Mouse (Mus musculus) thymus, adult 2 months (tissue): Measurements from ENCODE around the gene Pcolce.

Source experiments
- CTCF ChIP-seq: fragments of 200-500 bp; IDR thresholded peaks from 2 replicates; pipeline ENCODE4 v1.5.1; 2012; ENCODE audit warnings: mild to moderate bottlenecking, control low read depth, low read length, moderate library complexity, borderline replicate concordance; ENCODE audit not compliant: control insufficient read depth, poor library complexity, insufficient read depth; ENCODE audit errors: extremely low read depth
- POLR2A ChIP-seq: fragments of 200-500 bp; IDR thresholded peaks from 2 replicates; pipeline ENCODE4 v1.6.1; 2012; ENCODE audit warnings: mild to moderate bottlenecking, low read length, control low read depth, moderate library complexity; ENCODE audit not compliant: control insufficient read depth, poor library complexity, insufficient read depth; ENCODE audit errors: extremely low read depth

- TF ChIP-seq POLR2A, result peak; percentile 59; the same call in 1 of the 2 replicates
- TF ChIP-seq CTCF, result no peak; the same call in 1 of the 2 replicates
Measured at GRCm38 (mm10) chr5:137600619-137601364, 12.8 kb downstream of the Pcolce start, which contains the start of gene Mospd3.
